Mouse (Mus musculus) embryonic fibroblast, embryonic 13.5 days (primary cell): ENCODE results near the gene Srpx. TPM values are rescaled to one million over a fixed set of nuclear protein-coding genes. Genes with fewer than 3 reads are reported as not detected.

Source experiments
- H3K27ac ChIP-seq: 2 replicates; pipeline ENCODE4 v1.5.1; 2012; ENCODE audit warnings: low read length, control low read depth, inconsistent platforms; ENCODE audit not compliant: insufficient read depth
- H3K4me1 ChIP-seq: 2 replicates; pipeline ENCODE4 v1.6.1; 2011; ENCODE audit warnings: low read length; ENCODE audit not compliant: control insufficient read depth, insufficient read depth
- H3K4me3 ChIP-seq: 2 replicates; pipeline ENCODE4 v1.5.1; 2011; ENCODE audit warnings: mild to moderate bottlenecking, control low read depth, low read length; ENCODE audit not compliant: insufficient read depth
- CTCF ChIP-seq: IDR thresholded peaks from 2 replicates; pipeline ENCODE4 v1.5.1; 2011; ENCODE audit warnings: mild to moderate bottlenecking, control low read depth, low read length, moderate library complexity, borderline replicate concordance; ENCODE audit not compliant: insufficient read depth
- POLR2A ChIP-seq: IDR thresholded peaks from 2 replicates; pipeline ENCODE4 v1.6.1; 2011; ENCODE audit warnings: low read depth, mild to moderate bottlenecking, control low read depth, low read length, moderate library complexity
- polyA plus RNA-seq: library from polyadenylated mRNA; stranded (reverse); fragments of >200 nt; gene quantifications from 2 replicates; pipeline ENCODE4 v1.2.4, GENCODE M21; 2011; ENCODE audit warnings: low read depth; ENCODE audit not compliant: missing spikeins, insufficient read length

The Srpx gene
- polyA plus RNA-seq, 1 experiment, result 95.8 TPM

GRCm38 (mm10) chrX:10005946-10006345, 111.6 kb downstream of the Srpx start:
- Histone ChIP-seq H3K27ac (no peak overlapping the region), H3K4me1 (no peaks in the 10 kb centered on the region), H3K4me3 (no peak overlapping the region)
- TF ChIP-seq POLR2A, result no peak
- no peak for TF ChIP-seq CTCF

DNA sequence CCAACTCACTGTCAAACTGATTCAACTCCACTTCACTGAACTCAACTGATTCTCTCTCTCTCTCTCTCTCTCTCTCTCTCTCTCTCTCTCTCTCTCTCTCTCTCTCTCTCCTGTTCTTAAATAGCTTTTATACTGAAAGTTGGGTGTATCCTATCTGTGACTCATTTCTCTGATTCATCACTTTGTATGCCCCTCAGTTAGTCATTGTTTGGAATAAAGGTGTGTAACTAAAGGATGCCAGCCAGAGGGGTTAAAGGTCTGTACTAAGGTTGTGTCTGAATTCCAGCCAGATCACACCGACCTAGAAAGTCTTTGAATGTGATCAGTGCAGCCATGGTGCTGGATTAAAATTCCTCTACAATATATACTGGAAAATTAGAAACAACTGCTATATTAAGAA, 116.8 kb downstream of the Srpx start:
- H3K4me1 ChIP-seq, result no peaks in the 10 kb centered on the region
- TF ChIP-seq POLR2A (no peak), CTCF (no peak)

More for the DNA sequence above, 116.8 kb downstream of the Srpx start:
- Histone ChIP-seq H3K27ac (no peak overlapping the region), H3K4me3 (no peak overlapping the region)

Other genes starting within 250 kb of the Srpx start
- 2.8 and 6.2 TPM in 2 replicates for gene Sytl5, start 232.1 kb downstream of the Srpx start, polyA plus RNA-seq
- 3.4 and 4.5 TPM in 2 replicates for gene Rpgr, start 99.2 kb upstream of the Srpx start, polyA plus RNA-seq
- not detected in 2 replicates for gene Otc, start 134.6 kb upstream of the Srpx start, polyA plus RNA-seq